Mouse (Mus musculus) left cerebral cortex, postnatal 10 days (tissue): ENCODE results near the gene Klhdc3. TPM values are rescaled to one million over a fixed set of nuclear protein-coding genes. Genes with fewer than 3 reads are reported as not detected.

Experiments used
- DNase-seq, 2 experiments: peaks; one replicate each; pipeline ENCODE4 v3.0.0; 2021 to 2022; ENCODE audit warnings: low spot score in 2 of 2, mixed read lengths in 1 of 2; ENCODE audit errors: extremely low spot score in 1 of 2
- intact Hi-C: fragments of 180-260 bp; cut with DNase I; formaldehyde crosslinking; loops from one replicate; pipeline ENCODE4 v1.15.1; 2025
- total RNA-seq, 2 experiments: library from RNA; stranded (reverse); gene quantifications; 2 replicates each; pipeline ENCODE4 v1.2.3; 2021

The Klhdc3 gene
- total RNA-seq, 2 experiments from 2014 or later, result 175 to 180 TPM

- no peak for DNase-seq
- intact Hi-C loops, result no loop called here
Measured at GRCm38 (mm10) chr17:46642060-46642459, 38.7 kb downstream of the Klhdc3 start.

- no peak for DNase-seq
- intact Hi-C loops, result loop anchor here (5.0 kb wide), 1 partner anchor 83 kb away; the partner anchor contains the start of gene Srf
Measured at GRCm38 (mm10) chr17:46639929-46640328, 40.8 kb downstream of the Klhdc3 start.

GRCm38 (mm10) chr17:46636831-46637523 lies 43.7 kb downstream of the Klhdc3 start:
- intact Hi-C loops, result loop anchor here (5.0 kb wide), 1 partner anchor 80 kb away; the partner anchor contains the start of gene Srf
- peak; percentile 67 to 74 for DNase-seq

DNA sequence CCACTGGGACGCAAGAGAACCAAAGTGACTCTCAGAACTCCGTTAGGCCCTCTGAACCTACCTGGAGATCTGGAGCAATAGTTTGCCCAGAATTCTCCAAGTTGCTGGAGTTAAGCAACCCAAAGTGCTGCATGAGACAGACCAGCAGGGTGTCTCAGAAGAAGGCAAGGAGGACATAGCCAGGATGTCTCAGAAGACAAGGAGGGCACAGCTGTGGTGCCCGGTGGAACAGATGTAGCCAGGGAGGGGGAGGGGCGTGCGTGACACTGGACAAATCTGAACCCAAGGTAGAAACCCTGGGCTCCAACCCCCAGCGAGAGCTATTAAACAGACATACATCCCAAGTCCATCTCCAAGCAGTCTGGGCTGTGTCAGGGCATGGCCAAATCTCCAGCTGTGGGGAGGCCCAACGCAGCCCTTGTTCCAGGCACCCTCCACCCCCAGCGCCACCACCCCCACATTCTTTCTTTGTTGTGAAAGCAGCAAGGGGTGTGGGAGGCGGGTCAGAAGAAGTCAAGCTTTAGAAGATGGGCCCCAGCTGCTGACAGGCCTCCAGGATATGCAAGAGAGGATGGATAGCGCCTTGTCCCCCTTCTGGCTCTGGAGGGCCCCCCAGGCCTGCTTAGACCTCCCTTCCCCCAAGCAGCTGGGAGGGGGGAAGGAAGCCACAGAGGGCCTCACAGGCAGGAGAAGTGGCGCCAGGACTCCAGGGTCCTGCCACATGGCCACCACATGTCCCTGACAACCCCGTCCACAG lies 50.9 kb downstream of the Klhdc3 start:
- DNase-seq, result peak in 1 of 2 experiments; percentile 79
- intact Hi-C loops, result loop anchor here (5.0 kb wide), 1 partner anchor 83 kb away; the partner anchor contains the start of gene Cul9

GRCm38 (mm10) chr17:46628791-46629684 lies 51.7 kb downstream of the Klhdc3 start, which contains the start of gene Ptk7:
TSS of gene Ptk7 (minus strand) at chr17:46629504.
- DNase-seq, result peak; percentile 78 to 93
- intact Hi-C loops, result loop anchor here (5.0 kb wide), 1 partner anchor 82 kb away; the partner anchor contains the start of gene Cul9

GRCm38 (mm10) chr17:46628471-46628790 lies 52.3 kb downstream of the Klhdc3 start:
- DNase-seq, result peak in 1 of 2 experiments; percentile 52
- intact Hi-C loops, result loop anchor here (5.0 kb wide), 1 partner anchor 81 kb away; the partner anchor contains the start of gene Cul9

DNA sequence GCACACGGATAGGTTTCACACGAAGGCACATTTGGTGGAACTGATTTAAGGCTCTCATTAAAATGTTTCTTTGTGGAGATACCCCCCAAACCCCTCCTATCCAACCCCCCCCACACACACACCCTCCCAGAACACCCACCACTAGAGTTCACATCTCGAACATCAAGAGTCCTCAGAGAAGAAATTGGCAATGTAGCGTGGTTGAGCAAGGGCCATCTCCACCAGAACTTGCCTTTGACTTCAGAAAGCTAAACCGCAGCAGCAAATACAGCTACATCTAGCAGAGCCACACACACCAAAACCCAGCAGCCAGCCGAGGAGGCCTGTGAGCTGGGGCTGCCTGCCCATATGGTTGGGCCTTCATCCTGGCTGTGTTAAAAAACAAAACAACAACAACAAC lies 53.3 kb downstream of the Klhdc3 start:
- no peak for DNase-seq
- intact Hi-C loops, result loop anchor here (5.0 kb wide), 1 partner anchor 80 kb away; the partner anchor contains the start of gene Cul9

GRCm38 (mm10) chr17:46624598-46624997 lies 56.1 kb downstream of the Klhdc3 start:
- intact Hi-C loops, result no loop called here
- peak in 1 of 2 experiments; percentile 37 for DNase-seq

Other genes with a start within 250 kb of the Klhdc3 start
- gene Slc22a7, start 242.5 kb downstream of the Klhdc3 start, total RNA-seq, result under 1 TPM; 0.26 to 0.75 TPM
- gene Ttbk1, start 193.2 kb downstream of the Klhdc3 start, total RNA-seq, result 100 to 1,000 TPM; 115 to 117 TPM
- gene Dnph1, start 184.2 kb downstream of the Klhdc3 start, total RNA-seq, result 1 to 10 TPM; 6.0 to 6.2 TPM
- 10 to 100 TPM; 41.7 to 43.5 TPM for gene Cul9, start 134.5 kb downstream of the Klhdc3 start, total RNA-seq
- gene Srf, start 124.7 kb downstream of the Klhdc3 start, total RNA-seq, result 10 to 100 TPM; 39.9 to 44.9 TPM
- gene Ptk7, start 51.4 kb downstream of the Klhdc3 start, total RNA-seq, result 10 to 100 TPM; 18.5 to 18.8 TPM
- gene Klc4, start 34.9 kb downstream of the Klhdc3 start, total RNA-seq, result 10 to 100 TPM; 14.7 to 15.0 TPM
- 10 to 100 TPM; 44.6 to 50.5 TPM for gene Mrpl2, start 34.7 kb downstream of the Klhdc3 start, total RNA-seq
- 10 to 100 TPM; 39.3 to 46.5 TPM for gene Cul7, start 30.6 kb downstream of the Klhdc3 start, total RNA-seq
- 10 to 100 TPM; 14.8 to 19.3 TPM for gene Rrp36, start 6.6 kb downstream of the Klhdc3 start, total RNA-seq
- 100 to 1,000 TPM; 124 to 130 TPM for gene Mea1, start 2.1 kb downstream of the Klhdc3 start, total RNA-seq
- 10 to 100 TPM; 96.4 to 98.5 TPM for gene Ppp2r5d, start 24.2 kb upstream of the Klhdc3 start, total RNA-seq
- 10 to 100 TPM; 28.9 to 29.4 TPM for gene Pex6, start 30.5 kb upstream of the Klhdc3 start, total RNA-seq
- gene Gnmt, start 48.3 kb upstream of the Klhdc3 start, total RNA-seq, result under 1 TPM in 1 of 2 experiments, not detected in 1; 0.69 TPM
- 10 to 100 TPM; 50.9 to 53.7 TPM for gene Cnpy3, start 71.3 kb upstream of the Klhdc3 start, total RNA-seq
- not detected for gene Ptcra, start 82.8 kb upstream of the Klhdc3 start, total RNA-seq
- gene 2310039H08Rik, start 91.7 kb upstream of the Klhdc3 start, total RNA-seq, result 10 to 100 TPM; 13.4 to 14.5 TPM
- 10 to 100 TPM; 46.5 to 52.7 TPM for gene Rpl7l1, start 101.8 kb upstream of the Klhdc3 start, total RNA-seq
- gene Bicral, start 177.6 kb upstream of the Klhdc3 start, total RNA-seq, result 10 to 100 TPM; 36.5 to 36.6 TPM
- 10 to 100 TPM; 29.9 to 37.5 TPM for gene Tbcc, start 209.8 kb upstream of the Klhdc3 start, total RNA-seq
- gene Prph2, start 229.5 kb upstream of the Klhdc3 start, total RNA-seq, result not detected